8 mouse cellular contexts compared by ENCODE assay signal in genomic region chr6:92464781-92465337, GRCm38 (mm10).
DNase-seq lines count a peak whose midpoint lies in the region; ATAC-seq lines count a peak whose summit lies in the region.

No protein-coding gene starts in this region.

- no peak overlapping the region for H3K4me3 ChIP-seq in midbrain, embryonic 11.5 days (ENCODE audit: low read depth, low read length)
- no peak overlapping the region for H3K4me3 ChIP-seq in midbrain, embryonic 10.5 days
- no peak overlapping the region for H3K4me3 ChIP-seq in heart, embryonic 16.5 days (ENCODE audit: low read length)

- no peak overlapping the region for H3K4me2 ChIP-seq in midbrain, embryonic 11.5 days
- H3K4me2 ChIP-seq in heart, embryonic 16.5 days (ENCODE audit: low read depth, low read length) = no peak overlapping the region

- no peak overlapping the region for H3K9ac ChIP-seq in midbrain, embryonic 11.5 days (ENCODE audit: low read length)
- no peak overlapping the region for H3K9ac ChIP-seq in heart, embryonic 16.5 days (ENCODE audit: low read length)

- ATAC-seq in midbrain, embryonic 11.5 days (ENCODE audit: low FRiP score) = no peak
- 0 out of 2 replicates have a peak, but pooled peaks have one; percentile 26 for ATAC-seq in heart, embryonic 16.5 days (replicated peaks; ENCODE audit: extremely low read depth, insufficient read depth, low FRiP score)
- ATAC-seq in granulocyte monocyte progenitor cell, adult 5-6 weeks (replicated peaks; ENCODE audit: poor library complexity, severe bottlenecking) = no peak

- WGBS in midbrain, embryonic 11.5 days = 81% methylated on average over 7 of the region's 7 CpGs
- 79% methylated on average over 7 of the region's 7 CpGs for WGBS in midbrain, embryonic 10.5 days
- WGBS in heart, embryonic 16.5 days = 29% methylated on average over 7 of the region's 7 CpGs

- H3K36me3 ChIP-seq in midbrain, embryonic 11.5 days (ENCODE audit: control insufficient read depth, insufficient read depth, low read length) = no peaks in the 10 kb centered on the region
- no peaks in the 10 kb centered on the region for H3K36me3 ChIP-seq in midbrain, embryonic 10.5 days
- H3K36me3 ChIP-seq in heart, embryonic 16.5 days (ENCODE audit: control insufficient read depth, insufficient read depth) = no peaks in the 10 kb centered on the region

- peaks cover 10% of the 10 kb centered on the region for H3K4me1 ChIP-seq in midbrain, embryonic 11.5 days (ENCODE audit: control insufficient read depth, insufficient read depth, low read length)
- peaks cover 41% of the 10 kb centered on the region for H3K4me1 ChIP-seq in midbrain, embryonic 10.5 days
- peaks cover 35% of the 10 kb centered on the region for H3K4me1 ChIP-seq in heart, embryonic 16.5 days (ENCODE audit: control insufficient read depth, insufficient read depth, low read length)

- H3K27ac ChIP-seq in midbrain, embryonic 11.5 days (ENCODE audit: low read depth, low read length) = no peak overlapping the region
- no peak overlapping the region for H3K27ac ChIP-seq in midbrain, embryonic 10.5 days (replicated peaks)
- H3K27ac ChIP-seq in heart, embryonic 16.5 days (ENCODE audit: low read length) = peak overlapping the region; percentile 69

- peak; percentile 79 for DNase-seq in midbrain, embryonic 11.5 days (ENCODE audit: low spot score, missing footprints)
- no peak for DNase-seq in midbrain, embryonic 10.5 days (ENCODE audit: low spot score)
- peak; percentile 84 to 90 for DNase-seq in cerebellum, postnatal 10 days
- DNase-seq in kidney, postnatal 4 days = peak; percentile 33 to 47
- no peak for DNase-seq in retina, postnatal 1 day
- no peak for DNase-seq in thymus, adult 18-20 months

- H3K27me3 ChIP-seq in midbrain, embryonic 11.5 days (ENCODE audit: control insufficient read depth, insufficient read depth, low read length) = no peaks in the 10 kb centered on the region
- no peaks in the 10 kb centered on the region for H3K27me3 ChIP-seq in midbrain, embryonic 10.5 days (ENCODE audit: low read depth, poor library complexity, severe bottlenecking)
- H3K27me3 ChIP-seq in heart, embryonic 16.5 days (ENCODE audit: control insufficient read depth, insufficient read depth, low read length) = no peaks in the 10 kb centered on the region

- H3K9me3 ChIP-seq in midbrain, embryonic 11.5 days (ENCODE audit: control insufficient read depth, low read length) = no peaks in the 10 kb centered on the region
- no peaks in the 10 kb centered on the region for H3K9me3 ChIP-seq in midbrain, embryonic 10.5 days (replicated peaks)
- no peaks in the 10 kb centered on the region for H3K9me3 ChIP-seq in heart, embryonic 16.5 days (replicated peaks; ENCODE audit: control insufficient read depth, low read length)

Comparison
In these comparisons a context has a peak if more than half of its experiments do, and no peak if none do; other contexts are left out.
1. DNase-seq: peak in midbrain, embryonic 11.5 days (single experiment), cerebellum, postnatal 10 days (2 of 2) and kidney, postnatal 4 days (2 of 2); none in midbrain, embryonic 10.5 days (single experiment), retina, postnatal 1 day (single experiment) and thymus, adult 18-20 months (0 of 2).